Mouse (Mus musculus): Measurements from ENCODE around the gene Ears2. TPM values are rescaled to one million over a fixed set of nuclear protein-coding genes. Genes with fewer than 3 reads are reported as not detected.

Ears2 gene
- polyA plus RNA-seq, 1 experiment = 6.0 TPM

DNA sequence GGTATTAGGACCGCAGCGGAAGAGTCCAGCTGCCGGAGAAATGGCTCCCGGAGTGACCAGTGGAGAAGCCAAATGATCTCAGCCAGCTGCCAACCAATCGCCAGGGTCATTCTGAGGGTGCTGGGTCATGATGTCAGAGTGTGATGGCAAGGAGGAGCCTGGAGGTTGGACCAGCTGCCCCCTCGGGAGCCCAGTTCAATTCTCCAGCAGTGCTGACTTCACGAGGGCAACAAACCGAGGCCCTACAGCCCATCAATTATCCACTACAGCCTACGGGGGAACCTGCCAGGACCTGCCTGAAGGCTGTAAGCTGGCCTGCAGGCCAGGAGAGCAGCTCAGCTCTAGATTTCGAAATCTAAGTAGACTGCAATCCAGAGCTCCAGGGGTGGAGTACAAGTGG lies 51.3 kb downstream of the Ears2 start:
- Histone ChIP-seq H3K4me3 (replicated peaks; ENCODE audit: extremely low read depth, low read depth, low read length) (no peak overlapping the region), H3K4me1 (ENCODE audit: control insufficient read depth, insufficient read depth, low read length) (no peaks in the 10 kb centered on the region)
- DNase-seq = no peak
- 53% methylated on average over 10 of the region's 10 CpGs for WGBS
- TF ChIP-seq CTCF (IDR thresholded peaks at IDR 0.05; ENCODE audit: insufficient read depth, low read length) (no peak), POLR2A (IDR thresholded peaks at IDR 0.05; ENCODE audit: borderline replicate concordance, extremely low read depth, low read depth, low read length) (no peak)

DNA sequence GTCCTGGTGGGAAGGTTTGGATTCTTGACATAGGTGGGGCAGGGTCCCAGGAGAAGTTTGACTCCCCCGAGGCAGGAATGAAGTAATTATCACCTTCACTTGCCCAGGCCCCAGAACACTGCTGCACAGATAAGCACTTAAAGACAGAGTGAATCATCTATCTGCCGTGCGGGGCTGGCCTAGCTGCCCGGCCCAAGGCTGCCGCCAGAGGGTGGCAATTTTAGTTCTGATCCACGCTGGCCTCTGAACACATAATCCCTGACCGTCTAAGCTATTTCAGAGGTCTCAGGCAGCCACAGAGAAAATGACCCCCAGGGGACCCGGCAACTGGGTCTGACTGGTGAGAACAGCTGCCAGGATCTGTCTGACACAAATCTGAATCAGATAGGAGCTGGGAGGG lies 52.0 kb downstream of the Ears2 start:
- no peak for TF ChIP-seq CTCF (IDR thresholded peaks at IDR 0.05; ENCODE audit: insufficient read depth, low read length)
- no peak for TF ChIP-seq POLR2A (IDR thresholded peaks at IDR 0.05; ENCODE audit: borderline replicate concordance, extremely low read depth, low read depth, low read length)
- no peak overlapping the region for H3K4me3 ChIP-seq (replicated peaks; ENCODE audit: extremely low read depth, low read depth, low read length)
- WGBS = 49% methylated on average over 8 of the region's 8 CpGs
- DNase-seq = no peak
- no peaks in the 10 kb centered on the region for H3K4me1 ChIP-seq (ENCODE audit: control insufficient read depth, insufficient read depth, low read length)

DNA sequence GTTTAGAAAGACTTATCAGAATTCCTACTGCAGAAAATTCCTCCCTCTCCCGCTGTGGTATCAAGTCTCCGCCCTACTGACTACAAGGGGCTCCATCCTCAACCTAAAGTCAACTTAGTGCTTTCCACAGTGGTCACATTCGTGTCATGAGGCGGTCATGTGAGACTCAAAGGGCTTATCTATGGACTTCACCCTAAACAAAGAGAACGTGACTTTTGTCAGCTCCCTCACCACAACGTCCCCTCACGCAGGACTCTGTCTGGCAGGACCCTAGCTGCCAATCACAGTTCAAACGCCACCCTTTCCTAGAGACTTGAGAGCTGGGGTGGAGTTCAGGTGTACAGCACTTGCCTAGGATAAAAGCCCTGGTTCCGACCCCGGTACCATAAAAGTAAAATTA lies 54.1 kb downstream of the Ears2 start:
- WGBS = 76% methylated on average over 10 of the region's 10 CpGs
- no peaks in the 10 kb centered on the region for H3K4me1 ChIP-seq (ENCODE audit: control insufficient read depth, insufficient read depth, low read length)
- TF ChIP-seq CTCF (IDR thresholded peaks at IDR 0.05; ENCODE audit: insufficient read depth, low read length) = no peak
- no peak for TF ChIP-seq POLR2A (IDR thresholded peaks at IDR 0.05; ENCODE audit: borderline replicate concordance, extremely low read depth, low read depth, low read length)
- DNase-seq = no peak
- no peak overlapping the region for H3K4me3 ChIP-seq (replicated peaks; ENCODE audit: extremely low read depth, low read depth, low read length)

DNA sequence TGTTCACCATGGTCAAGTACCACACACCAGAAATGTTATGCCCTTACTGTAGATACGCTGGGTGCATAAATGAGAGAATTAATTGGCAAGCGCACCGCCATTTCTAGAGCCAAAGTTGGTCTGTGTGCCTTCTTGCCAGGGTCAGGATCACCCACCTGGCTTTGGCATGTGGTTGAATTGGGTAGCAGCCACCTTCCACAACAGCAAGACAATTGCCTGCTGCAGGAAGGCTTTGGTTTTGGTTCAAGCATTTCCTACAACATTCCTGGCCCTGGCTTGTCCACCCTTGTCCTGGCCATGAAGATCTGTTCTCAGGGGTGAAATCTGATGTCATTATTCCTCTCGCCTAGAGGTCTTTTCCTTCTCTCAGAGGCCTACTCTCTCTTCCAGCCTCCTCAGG lies 54.7 kb downstream of the Ears2 start:
- no peak for DNase-seq
- no peak overlapping the region for H3K4me3 ChIP-seq (replicated peaks; ENCODE audit: extremely low read depth, low read depth, low read length)
- WGBS = 97% methylated on average over 4 of the region's 4 CpGs
- TF ChIP-seq POLR2A (IDR thresholded peaks at IDR 0.05; ENCODE audit: borderline replicate concordance, extremely low read depth, low read depth, low read length) (no peak), CTCF (IDR thresholded peaks at IDR 0.05; ENCODE audit: insufficient read depth, low read length) (no peak)
- no peaks in the 10 kb centered on the region for H3K4me1 ChIP-seq (ENCODE audit: control insufficient read depth, insufficient read depth, low read length)

DNA sequence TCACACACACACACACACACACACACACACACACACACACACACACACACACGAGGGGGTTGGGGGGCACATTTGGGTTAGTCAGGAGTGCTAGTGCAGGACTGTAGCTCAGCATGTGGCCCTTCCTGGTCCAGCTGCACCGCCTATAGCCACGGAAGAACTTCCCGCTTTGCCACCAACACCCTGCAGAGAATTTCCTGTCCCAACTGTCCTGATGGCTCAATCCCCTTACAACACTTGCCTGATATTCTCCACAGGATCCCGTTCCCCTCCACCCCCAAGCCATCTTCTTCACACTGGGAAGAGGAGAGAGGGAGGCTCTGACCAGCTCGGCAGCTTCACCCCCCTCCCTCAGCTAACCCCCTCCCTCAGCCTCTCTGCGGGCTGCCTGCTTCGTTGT lies 66.7 kb downstream of the Ears2 start:
- TF ChIP-seq CTCF (IDR thresholded peaks at IDR 0.05; ENCODE audit: insufficient read depth, low read length) = no peak
- no peak for TF ChIP-seq POLR2A (IDR thresholded peaks at IDR 0.05; ENCODE audit: borderline replicate concordance, extremely low read depth, low read depth, low read length)
- Histone ChIP-seq H3K4me3 (replicated peaks; ENCODE audit: extremely low read depth, low read depth, low read length) (no peak overlapping the region), H3K4me1 (ENCODE audit: control insufficient read depth, insufficient read depth, low read length) (no peaks in the 10 kb centered on the region)
- no peak for DNase-seq
- WGBS = 72% methylated on average over 8 of the region's 8 CpGs

DNA sequence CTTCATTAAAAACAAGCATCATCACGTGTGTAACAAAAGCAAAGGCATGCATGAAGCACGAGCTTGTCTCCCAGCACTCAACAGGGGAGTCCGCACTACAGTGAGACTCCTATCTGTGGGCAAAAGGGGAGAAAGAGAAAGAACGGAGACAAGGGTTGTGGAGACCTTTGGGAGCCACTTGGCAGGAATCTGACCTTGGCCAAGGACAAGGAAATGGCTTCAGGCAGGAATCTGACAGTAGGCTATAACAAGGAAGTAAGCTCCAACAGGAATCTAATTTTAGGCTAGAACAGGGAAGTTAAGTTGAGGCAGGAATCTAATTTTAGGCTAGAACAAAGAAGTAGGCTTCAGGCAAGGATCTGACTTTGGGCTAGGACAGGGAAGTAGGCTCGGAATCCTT lies 71.1 kb downstream of the Ears2 start:
- WGBS = 87% methylated on average over 5 of the region's 5 CpGs
- no peak for DNase-seq
- no peaks in the 10 kb centered on the region for H3K4me1 ChIP-seq (ENCODE audit: control insufficient read depth, insufficient read depth, low read length)
- no peak overlapping the region for H3K4me3 ChIP-seq (replicated peaks; ENCODE audit: extremely low read depth, low read depth, low read length)
- TF ChIP-seq POLR2A (IDR thresholded peaks at IDR 0.05; ENCODE audit: borderline replicate concordance, extremely low read depth, low read depth, low read length) (no peak), CTCF (IDR thresholded peaks at IDR 0.05; ENCODE audit: insufficient read depth, low read length) (no peak)

Other genes starting within 250 kb of the Ears2 start
- gene Scnn1b, start 202.2 kb downstream of the Ears2 start, polyA plus RNA-seq (2012; rRNA removed) = 135 and 179 TPM in 2 replicates
- gene Cog7, start 85.6 kb downstream of the Ears2 start, polyA plus RNA-seq (2012; rRNA removed) = 25.6 and 29.7 TPM in 2 replicates
- gene Gga2, start 46.0 kb downstream of the Ears2 start, polyA plus RNA-seq (2012; rRNA removed) = 26.2 and 35.3 TPM in 2 replicates
- 17.5 and 21.1 TPM in 2 replicates for gene Ubfd1, start 88 bp downstream of the Ears2 start, polyA plus RNA-seq (2012; rRNA removed)
- 150 and 268 TPM in 2 replicates for gene Ndufab1, start 34.6 kb upstream of the Ears2 start, polyA plus RNA-seq (2012; rRNA removed)
- 0.67 and 0.85 TPM in 2 replicates for gene Palb2, start 65.7 kb upstream of the Ears2 start, polyA plus RNA-seq (2012; rRNA removed)
- 52.0 and 59.1 TPM in 2 replicates for gene Dctn5, start 65.8 kb upstream of the Ears2 start, polyA plus RNA-seq (2012; rRNA removed)
- 2.3 and 3.1 TPM in 2 replicates for gene Plk1, start 92.2 kb upstream of the Ears2 start, polyA plus RNA-seq (2012; rRNA removed)
- gene Ern2, start 118.9 kb upstream of the Ears2 start, polyA plus RNA-seq (2012; rRNA removed) = 0.72 and 1.3 TPM in 2 replicates
- gene Chp2, start 152.2 kb upstream of the Ears2 start, polyA plus RNA-seq (2012; rRNA removed) = 3.3 and 3.6 TPM in 2 replicates
- gene Prkcb, start 221.5 kb upstream of the Ears2 start, polyA plus RNA-seq (2012; rRNA removed) = 7.8 and 10.9 TPM in 2 replicates

Data from lung, adult 2 months (tissue).